In genomic region chr6:91473805-91474440, GRCm38 (mm10) we compare ENCODE assay signal across 8 mouse cellular contexts. TPM values are rescaled to one million over a fixed set of nuclear protein-coding genes. Genes with fewer than 3 reads are reported as not detected.
A peak's percentile ranks its signal among the peaks of the same experiment; 100 is the strongest.
DNase-seq lines count a peak whose midpoint lies in the region; ATAC-seq and TF ChIP-seq lines count a peak whose summit lies in the region.

No protein-coding gene starts in this region.

- intact Hi-C loops in gastrocnemius, adult 2 months (cut with DNase I) = loop anchor here (2.0 kb wide), 1 partner anchor 41 kb away; the partner anchor contains the start of genes Lsm3 and Xpc

- ATAC-seq in forebrain, embryonic 14.5 days = peak; percentile 59
- peak; percentile 24 for ATAC-seq in liver, embryonic 14.5 days (ENCODE audit: insufficient read depth)
- ATAC-seq in stomach, embryonic 15.5 days (ENCODE audit: insufficient read depth, low FRiP score, low read depth) = peak; percentile 15; the same call in 1 of the 2 replicates

- TF ChIP-seq CTCF in gastrocnemius, adult 2 months (IDR thresholded peaks at IDR 0.05) = no peak
- TF ChIP-seq CTCF in liver, embryonic 14.5 days (IDR thresholded peaks at IDR 0.05; ENCODE audit: low read depth) = no peak

- no peaks in the 10 kb centered on the region for H3K27me3 ChIP-seq in forebrain, embryonic 14.5 days (replicated peaks; ENCODE audit: control insufficient read depth, insufficient read depth, low read length)
- H3K27me3 ChIP-seq in liver, embryonic 14.5 days (ENCODE audit: control insufficient read depth, insufficient read depth, low read length) = no peaks in the 10 kb centered on the region
- no peaks in the 10 kb centered on the region for H3K27me3 ChIP-seq in stomach, embryonic 15.5 days (replicated peaks)

- peak overlapping the region; percentile 95 for H3K27ac ChIP-seq in gastrocnemius, adult 2 months
- H3K27ac ChIP-seq in ES-E14 (ENCODE audit: insufficient read depth, low read depth, low read length, poor library complexity, severe bottlenecking) = no peak overlapping the region
- no peak overlapping the region for H3K27ac ChIP-seq in forebrain, embryonic 14.5 days (ENCODE audit: low read depth, low read length)
- H3K27ac ChIP-seq in liver, embryonic 14.5 days = no peak overlapping the region
- peak overlapping the region; percentile 77 for H3K27ac ChIP-seq in stomach, embryonic 15.5 days

- TF ChIP-seq EP300 in liver, embryonic 14.5 days (IDR thresholded peaks at IDR 0.05; ENCODE audit: low read depth) = no peak

- peak overlapping the region; percentile 91 for H3K4me3 ChIP-seq in gastrocnemius, adult 2 months
- peak overlapping the region; percentile 83 to 89 for H3K4me3 ChIP-seq in ES-E14 (ENCODE audit: insufficient read depth in 1 of 2, low read depth in 1 of 2, low read length in 2 of 2, poor library complexity in 1 of 2, severe bottlenecking in 1 of 2)
- H3K4me3 ChIP-seq in forebrain, embryonic 14.5 days (ENCODE audit: low read depth, low read length) = peak overlapping the region; percentile 84
- peak overlapping the region; percentile 76 to 87 for H3K4me3 ChIP-seq in liver, embryonic 14.5 days (ENCODE audit: insufficient read depth in 1 of 2, low read depth in 2 of 2, low read length in 2 of 2)
- peak overlapping the region; percentile 76 for H3K4me3 ChIP-seq in stomach, embryonic 15.5 days (replicated peaks)

- no peaks in the 10 kb centered on the region for H3K9me3 ChIP-seq in ES-E14 (ENCODE audit: control insufficient read depth, insufficient read depth, low read depth, low read length)
- no peaks in the 10 kb centered on the region for H3K9me3 ChIP-seq in forebrain, embryonic 14.5 days (replicated peaks; ENCODE audit: control insufficient read depth, low read length)
- H3K9me3 ChIP-seq in liver, embryonic 14.5 days (ENCODE audit: control insufficient read depth, low read length) = no peaks in the 10 kb centered on the region
- H3K9me3 ChIP-seq in stomach, embryonic 15.5 days = no peaks in the 10 kb centered on the region

- peaks cover 23% of the 10 kb centered on the region for H3K36me3 ChIP-seq in ES-E14 (ENCODE audit: control insufficient read depth, insufficient read depth, low read length, poor library complexity, severe bottlenecking)
- peaks cover 32% of the 10 kb centered on the region for H3K36me3 ChIP-seq in forebrain, embryonic 14.5 days (ENCODE audit: control insufficient read depth, insufficient read depth, low read length)
- H3K36me3 ChIP-seq in liver, embryonic 14.5 days (replicated peaks; ENCODE audit: control insufficient read depth, insufficient read depth, low read depth) = peaks cover 6% of the 10 kb centered on the region; the same call in 1 of the 2 replicates
- H3K36me3 ChIP-seq in stomach, embryonic 15.5 days = peaks cover 18% of the 10 kb centered on the region

- under 1% methylated on average over 27 of the region's 27 CpGs for WGBS in forebrain, embryonic 14.5 days
- under 1% methylated on average over 27 of the region's 27 CpGs for WGBS in liver, embryonic 14.5 days (ENCODE audit: insufficient replicate concordance)
- 0% methylated on average over 27 of the region's 27 CpGs for WGBS in stomach, embryonic 15.5 days

- no peak for DNase-seq in gastrocnemius, adult 2 months
- DNase-seq in gastrocnemius, postnatal 25 days = no peak
- DNase-seq in ES-E14 (ENCODE audit: low read depth, low spot score) = no peak
- peak; percentile 16 for DNase-seq in forebrain, embryonic 14.5 days (ENCODE audit: low spot score)
- DNase-seq in liver, embryonic 14.5 days (ENCODE audit: low read depth in 3 of 3, low spot score in 3 of 3) = peak in 2 of 3 experiments; percentile 17 to 24
- DNase-seq in cerebellum, adult 18-20 months = no peak
- DNase-seq in right cerebral cortex, adult 2 months (ENCODE audit: low spot score in 2 of 2) = no peak

- peaks cover 2 to 16% of the 10 kb centered on the region in 2 experiments; a peak in 2 of 4 replicates for H3K4me1 ChIP-seq in ES-E14 (ENCODE audit: control insufficient read depth in 2 of 2, insufficient read depth in 2 of 2, low read length in 2 of 2, poor library complexity in 1 of 2)
- peaks cover 11% of the 10 kb centered on the region for H3K4me1 ChIP-seq in forebrain, embryonic 14.5 days (ENCODE audit: control insufficient read depth, insufficient read depth, low read length)
- peaks cover 3 to 17% of the 10 kb centered on the region in 2 experiments; a peak in 3 of 4 replicates for H3K4me1 ChIP-seq in liver, embryonic 14.5 days (replicated peaks; ENCODE audit: control insufficient read depth in 2 of 2, insufficient read depth in 2 of 2, low read length in 1 of 2)
- peaks cover 13% of the 10 kb centered on the region for H3K4me1 ChIP-seq in stomach, embryonic 15.5 days

- peak overlapping the region; percentile 82 for H3K4me2 ChIP-seq in forebrain, embryonic 14.5 days (ENCODE audit: low read length)
- H3K4me2 ChIP-seq in liver, embryonic 14.5 days (ENCODE audit: low read depth) = peak overlapping the region; percentile 81
- peak overlapping the region; percentile 74 for H3K4me2 ChIP-seq in stomach, embryonic 15.5 days

- H3K9ac ChIP-seq in ES-E14 (ENCODE audit: insufficient read depth, low read depth, low read length, poor library complexity, severe bottlenecking) = peak overlapping the region; percentile 72
- H3K9ac ChIP-seq in forebrain, embryonic 14.5 days (ENCODE audit: low read length) = peak overlapping the region; percentile 80
- peak overlapping the region; percentile 53 for H3K9ac ChIP-seq in liver, embryonic 14.5 days (replicated peaks)
- peak overlapping the region; percentile 78 for H3K9ac ChIP-seq in stomach, embryonic 15.5 days

- in situ Hi-C loops in ES-E14 (cut with MboI; ENCODE audit: low sequenced_read_pairs in 2 of 2, unreplicated experiment in 2 of 2) = no loop called here

TF ChIP-seq in ES-E14, 5 proteins besides CTCF, POLR2A, EP300 and RAD21:
- TF ChIP-seq ZC3H11A (IDR thresholded peaks at IDR 0.05; ENCODE audit: borderline replicate concordance, low read depth, low read length) (no peak; the same call in 1 of the 2 replicates), ZNF384 (IDR thresholded peaks at IDR 0.05; ENCODE audit: low read depth, low read length) (no peak), HCFC1 (IDR thresholded peaks at IDR 0.05; ENCODE audit: borderline replicate concordance, insufficient read depth, low read length) (no peak), MAFK (IDR thresholded peaks at IDR 0.05; ENCODE audit: insufficient read depth, low read depth, low read length) (no peak), CHD2 (IDR thresholded peaks at IDR 0.05; ENCODE audit: low read depth, low read length) (no peak)

RNA-seq across cellular contexts. Expression of gene Tmem43, which starts 0.4 kb away (rescaled TPM):
- 10 to 100 TPM; 21.0 to 25.3 TPM for total RNA-seq in gastrocnemius, adult 2 months (2021)
- 10 to 100 TPM; 22.7 to 39.4 TPM for total RNA-seq in gastrocnemius, postnatal 25 days (2021)
- total RNA-seq in ES-E14 (2012; rRNA removed) = 87.5 and 116 TPM in 2 replicates
- polyA plus RNA-seq in forebrain, embryonic 14.5 days (2014; fragmentation: Nextera tagmentation; extraction: Ambion mirVana) = 55.5 and 63.0 TPM in 2 replicates
- polyA plus RNA-seq in liver, embryonic 14.5 days (2012; rRNA removed) = 7.1 and 7.4 TPM in 2 replicates
- polyA plus RNA-seq in liver, embryonic 14.5 days (2014; fragmentation: Nextera tagmentation; extraction: Ambion mirVana) = 9.3 and 11.3 TPM in 2 replicates
- polyA plus RNA-seq in stomach, embryonic 15.5 days (2015; fragmentation: Nextera tagmentation; extraction: Ambion mirVana) = 45.8 and 46.9 TPM in 2 replicates

RNA-seq across cellular contexts. Expression of gene Chchd4, which starts 0.6 kb away (rescaled TPM):
- total RNA-seq in gastrocnemius, adult 2 months (2021) = 10 to 100 TPM in 1 of 2 experiments, 1 to 10 TPM in 1; 8.0 to 10.2 TPM
- 1 to 10 TPM; 8.6 to 8.7 TPM for total RNA-seq in gastrocnemius, postnatal 25 days (2021)
- 24.6 and 30.2 TPM in 2 replicates for total RNA-seq in ES-E14 (2012; rRNA removed)
- 30.3 and 34.8 TPM in 2 replicates for polyA plus RNA-seq in forebrain, embryonic 14.5 days (2014; fragmentation: Nextera tagmentation; extraction: Ambion mirVana)
- 5.0 and 6.6 TPM in 2 replicates for polyA plus RNA-seq in liver, embryonic 14.5 days (2012; rRNA removed)
- 14.1 and 14.9 TPM in 2 replicates for polyA plus RNA-seq in liver, embryonic 14.5 days (2014; fragmentation: Nextera tagmentation; extraction: Ambion mirVana)
- 25.9 and 29.7 TPM in 2 replicates for polyA plus RNA-seq in stomach, embryonic 15.5 days (2015; fragmentation: Nextera tagmentation; extraction: Ambion mirVana)

RNA-seq across cellular contexts. Expression of gene Xpc, which starts 41.8 kb away (rescaled TPM):
- 1 to 10 TPM; 7.6 to 8.3 TPM for total RNA-seq in gastrocnemius, adult 2 months (2021)
- total RNA-seq in gastrocnemius, postnatal 25 days (2021) = 1 to 10 TPM; 6.4 to 6.9 TPM
- total RNA-seq in ES-E14 (2012; rRNA removed) = 17.6 and 22.0 TPM in 2 replicates
- polyA plus RNA-seq in forebrain, embryonic 14.5 days (2014; fragmentation: Nextera tagmentation; extraction: Ambion mirVana) = 17.5 and 19.7 TPM in 2 replicates
- polyA plus RNA-seq in liver, embryonic 14.5 days (2012; rRNA removed) = 1.8 and 2.8 TPM in 2 replicates
- polyA plus RNA-seq in liver, embryonic 14.5 days (2014; fragmentation: Nextera tagmentation; extraction: Ambion mirVana) = 3.6 and 3.7 TPM in 2 replicates
- polyA plus RNA-seq in stomach, embryonic 15.5 days (2015; fragmentation: Nextera tagmentation; extraction: Ambion mirVana) = 13.8 and 15.3 TPM in 2 replicates

RNA-seq across cellular contexts. Expression of gene Lsm3, which starts 41.8 kb away (rescaled TPM):
- 10 to 100 TPM; 22.7 to 37.0 TPM for total RNA-seq in gastrocnemius, adult 2 months (2021)
- 10 to 100 TPM; 35.6 to 36.4 TPM for total RNA-seq in gastrocnemius, postnatal 25 days (2021)
- total RNA-seq in ES-E14 (2012; rRNA removed) = 192 and 240 TPM in 2 replicates
- polyA plus RNA-seq in forebrain, embryonic 14.5 days (2014; fragmentation: Nextera tagmentation; extraction: Ambion mirVana) = 200 and 264 TPM in 2 replicates
- 56.3 and 84.8 TPM in 2 replicates for polyA plus RNA-seq in liver, embryonic 14.5 days (2012; rRNA removed)
- 167 and 171 TPM in 2 replicates for polyA plus RNA-seq in liver, embryonic 14.5 days (2014; fragmentation: Nextera tagmentation; extraction: Ambion mirVana)
- 239 and 248 TPM in 2 replicates for polyA plus RNA-seq in stomach, embryonic 15.5 days (2015; fragmentation: Nextera tagmentation; extraction: Ambion mirVana)

Comparison
In these comparisons a context has a peak if more than half of its experiments do, and no peak if none do; other contexts are left out.
1. DNase-seq: peak in forebrain, embryonic 14.5 days (single experiment) and liver, embryonic 14.5 days (2 of 3); none in gastrocnemius, adult 2 months (single experiment), gastrocnemius, postnatal 25 days (single experiment), ES-E14 (single experiment), cerebellum, adult 18-20 months (0 of 2) and right cerebral cortex, adult 2 months (0 of 2).
2. H3K27ac ChIP-seq: peak in gastrocnemius, adult 2 months (single experiment) and stomach, embryonic 15.5 days (single experiment); none in ES-E14 (single experiment), forebrain, embryonic 14.5 days (single experiment) and liver, embryonic 14.5 days (single experiment).
3. Peak in every context shown above with its lines, with median percentiles within 50 percentile points of each other: H3K4me3 ChIP-seq, H3K9ac ChIP-seq, ATAC-seq and H3K4me2 ChIP-seq.